Mouse (Mus musculus) gastrocnemius, postnatal 4 days (tissue): ENCODE data around the gene BC051019. TPM values are rescaled to one million over a fixed set of nuclear protein-coding genes. Genes with fewer than 3 reads are reported as not detected.
A peak's percentile ranks its signal among the peaks of the same experiment; 100 is the strongest.

Experiments used
- DNase-seq, 2 experiments: peaks; one replicate each; pipeline ENCODE4 v3.0.0; 2021 to 2022; ENCODE audit warnings: low spot score in 2 of 2, mixed read lengths in 2 of 2
- long read RNA-seq, 2 experiments: library from polyadenylated mRNA; stranded (forward); transcript quantifications; one replicate each; pipeline ENCODE4 v2.0.0; 2021
- total RNA-seq, 2 experiments: library from RNA; stranded (reverse); gene quantifications; 2 replicates each; pipeline ENCODE4 v1.2.3; 2021

The BC051019 gene
- not detected for total RNA-seq
- long read RNA-seq, experiment 1, result 0 reads
- long read RNA-seq, experiment 2, result 0 reads

DNA sequence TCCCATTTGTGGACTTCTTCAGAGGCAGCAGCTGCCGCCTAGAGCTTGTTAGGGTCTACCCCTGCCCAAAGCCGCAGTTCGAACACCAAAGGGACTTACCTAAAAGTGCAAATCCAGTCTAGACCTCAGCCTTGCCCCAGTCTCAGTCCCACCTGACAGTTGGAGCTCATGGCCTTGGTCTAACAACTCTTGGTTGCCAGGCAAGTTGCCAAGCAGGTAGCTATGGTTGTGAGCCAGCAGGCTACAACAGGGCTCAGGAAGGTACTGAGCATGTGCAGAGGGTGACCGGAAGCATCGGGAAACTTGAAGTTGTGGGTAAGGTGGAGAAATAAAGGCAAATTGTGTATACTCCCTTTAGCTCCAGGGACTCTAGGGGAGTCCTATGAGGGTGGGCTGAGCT, at the start of gene BC051019:
Gene BC051019 (minus strand): TSS at position 154 of the 400 bp plus-strand sequence.
- DNase-seq, result no peak

DNA sequence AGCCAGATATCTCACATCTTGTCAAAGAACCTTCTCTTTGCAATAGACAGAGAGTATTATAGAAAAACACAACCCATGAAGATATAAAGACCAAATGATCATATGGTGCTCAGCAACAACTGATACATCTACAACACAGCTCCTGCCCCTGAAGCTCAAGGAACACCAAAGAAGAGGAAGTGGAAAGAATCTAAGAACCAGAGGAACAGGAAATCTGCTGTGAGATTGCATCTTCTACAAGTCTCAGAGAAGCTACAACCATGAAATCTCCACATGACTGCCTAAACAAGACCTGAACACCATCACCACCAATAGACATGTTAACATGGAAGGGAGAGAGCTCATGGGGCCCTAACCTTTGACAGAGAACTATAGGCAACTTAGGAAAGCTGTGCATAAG, 48.6 kb upstream of the BC051019 start:
- DNase-seq, result no peak

DNA sequence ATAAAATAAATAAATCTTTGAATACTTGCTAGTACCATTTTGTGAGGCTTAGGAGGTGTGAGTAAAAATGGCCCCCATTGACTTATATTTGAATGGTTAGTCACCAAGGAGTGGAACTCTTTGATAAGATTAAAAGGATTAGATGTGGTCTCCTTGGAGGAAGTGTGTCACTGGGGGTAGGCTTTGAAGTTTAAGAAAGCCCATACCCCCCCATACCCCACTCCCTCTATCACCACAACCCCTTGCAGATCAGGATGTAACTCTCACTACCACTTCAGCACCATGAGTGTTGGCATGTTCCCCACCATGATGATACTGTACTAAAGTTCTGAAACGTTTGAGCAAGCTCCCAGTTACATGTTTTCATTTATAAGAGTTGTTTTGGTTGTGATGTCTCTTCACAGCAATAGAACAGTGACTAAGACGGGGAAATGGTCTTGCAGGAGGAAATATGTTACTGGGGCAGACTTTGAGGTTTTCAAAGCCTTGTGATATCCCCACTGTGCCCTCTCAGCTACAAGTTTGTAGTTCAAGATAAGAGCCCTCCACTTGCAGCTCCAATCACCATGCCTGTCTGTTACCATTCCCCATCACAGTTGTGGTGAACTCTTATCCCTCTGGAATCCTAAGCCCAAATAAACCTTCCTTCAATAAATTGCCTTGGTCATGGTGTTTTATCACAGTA, 45.2 kb upstream of the BC051019 start:
- no peak for DNase-seq

DNA sequence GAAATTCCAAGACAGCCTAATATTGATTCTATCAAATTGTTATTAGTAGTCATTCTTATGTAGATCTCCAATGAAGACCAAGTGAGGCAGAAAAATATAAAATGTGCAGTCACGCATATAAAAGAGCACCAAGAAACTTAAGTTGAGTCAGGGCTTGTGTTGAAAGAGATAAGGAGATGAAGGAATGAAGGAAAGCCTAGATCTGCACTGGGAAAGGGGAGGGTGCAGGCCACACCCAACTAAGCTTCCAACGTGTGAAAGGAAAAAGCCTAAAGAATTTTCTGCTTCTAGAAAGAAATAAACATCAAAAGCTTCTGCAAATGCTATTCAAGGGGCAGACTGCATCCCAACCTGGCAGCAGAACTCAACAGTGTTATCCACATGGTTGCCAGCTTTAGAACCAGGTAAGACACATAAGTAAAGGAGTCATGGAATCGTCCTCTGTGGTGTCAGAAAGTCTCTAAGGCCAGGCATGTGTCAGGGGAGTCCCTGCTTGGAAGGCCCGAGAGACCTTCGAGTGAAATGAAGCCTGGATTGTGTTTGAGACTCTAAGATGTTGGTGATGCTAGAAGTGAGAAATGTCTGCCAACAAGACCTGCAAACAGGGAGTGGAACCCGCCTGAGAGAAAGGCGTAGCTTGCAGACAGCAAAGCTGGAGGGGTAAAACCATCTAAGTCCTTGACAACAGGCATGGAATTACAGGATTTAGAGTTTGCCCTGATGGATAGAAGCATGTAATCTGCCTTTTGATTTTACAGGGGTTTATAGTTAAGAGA, 44.1 kb upstream of the BC051019 start:
- DNase-seq, result no peak

DNA sequence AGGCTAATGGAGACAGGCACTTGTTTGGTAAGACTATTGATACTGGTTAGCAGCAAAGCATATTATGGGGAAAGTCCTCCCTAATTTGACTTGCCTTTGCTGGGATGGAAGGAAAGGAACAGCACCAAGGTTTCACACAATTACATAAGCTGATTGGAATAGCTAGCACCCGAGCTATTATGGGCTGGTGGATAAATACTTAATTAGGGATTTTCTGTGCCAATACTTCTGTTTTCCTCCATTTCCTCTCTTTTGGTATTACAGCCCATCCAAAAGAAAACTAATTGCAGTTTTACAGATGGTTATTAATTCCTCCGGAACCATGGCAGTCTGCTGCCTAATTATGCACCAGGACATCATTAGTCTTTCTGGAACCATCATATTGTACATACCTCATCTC, 40.4 kb upstream of the BC051019 start:
- DNase-seq, result no peak

DNA sequence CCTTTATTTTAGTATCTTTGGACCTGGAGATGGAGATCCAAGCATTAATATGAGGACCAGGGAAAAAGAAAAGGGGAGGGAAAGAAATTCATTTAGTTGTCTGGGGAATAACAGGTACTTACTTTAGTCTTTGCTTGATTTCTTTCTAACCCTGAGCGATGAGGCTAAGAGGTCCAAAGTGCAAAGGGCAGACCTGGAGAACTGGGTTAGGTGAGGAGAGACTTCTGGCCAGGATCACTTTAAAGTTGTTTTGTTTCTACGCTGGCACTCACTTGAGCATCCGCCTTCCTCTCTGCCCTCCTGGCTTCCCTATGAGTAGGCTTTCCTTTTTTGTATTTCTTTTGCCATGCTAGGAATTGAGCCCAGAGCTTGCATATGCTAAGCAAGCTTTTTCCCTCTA, 32.6 kb upstream of the BC051019 start:
- DNase-seq, result no peak

DNA sequence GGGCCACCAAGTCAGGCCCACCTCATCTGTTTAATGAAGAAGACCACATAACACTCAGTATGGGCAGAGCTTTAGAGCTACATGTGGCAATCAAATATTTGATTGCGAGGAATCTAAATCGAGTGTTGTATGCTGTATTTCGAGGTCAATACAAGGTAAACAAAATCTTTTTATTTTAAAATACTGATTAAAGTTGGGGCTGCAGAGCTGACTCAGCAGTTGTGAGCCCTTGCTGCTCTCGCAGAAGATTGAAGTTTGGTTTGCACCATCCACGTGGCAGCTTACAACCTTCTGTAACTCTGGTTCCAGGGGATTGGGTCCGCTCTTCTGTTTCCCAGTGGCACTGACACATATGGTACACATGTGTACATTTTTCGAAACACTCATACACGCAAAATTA, 30.4 kb upstream of the BC051019 start:
- no peak for DNase-seq

DNA sequence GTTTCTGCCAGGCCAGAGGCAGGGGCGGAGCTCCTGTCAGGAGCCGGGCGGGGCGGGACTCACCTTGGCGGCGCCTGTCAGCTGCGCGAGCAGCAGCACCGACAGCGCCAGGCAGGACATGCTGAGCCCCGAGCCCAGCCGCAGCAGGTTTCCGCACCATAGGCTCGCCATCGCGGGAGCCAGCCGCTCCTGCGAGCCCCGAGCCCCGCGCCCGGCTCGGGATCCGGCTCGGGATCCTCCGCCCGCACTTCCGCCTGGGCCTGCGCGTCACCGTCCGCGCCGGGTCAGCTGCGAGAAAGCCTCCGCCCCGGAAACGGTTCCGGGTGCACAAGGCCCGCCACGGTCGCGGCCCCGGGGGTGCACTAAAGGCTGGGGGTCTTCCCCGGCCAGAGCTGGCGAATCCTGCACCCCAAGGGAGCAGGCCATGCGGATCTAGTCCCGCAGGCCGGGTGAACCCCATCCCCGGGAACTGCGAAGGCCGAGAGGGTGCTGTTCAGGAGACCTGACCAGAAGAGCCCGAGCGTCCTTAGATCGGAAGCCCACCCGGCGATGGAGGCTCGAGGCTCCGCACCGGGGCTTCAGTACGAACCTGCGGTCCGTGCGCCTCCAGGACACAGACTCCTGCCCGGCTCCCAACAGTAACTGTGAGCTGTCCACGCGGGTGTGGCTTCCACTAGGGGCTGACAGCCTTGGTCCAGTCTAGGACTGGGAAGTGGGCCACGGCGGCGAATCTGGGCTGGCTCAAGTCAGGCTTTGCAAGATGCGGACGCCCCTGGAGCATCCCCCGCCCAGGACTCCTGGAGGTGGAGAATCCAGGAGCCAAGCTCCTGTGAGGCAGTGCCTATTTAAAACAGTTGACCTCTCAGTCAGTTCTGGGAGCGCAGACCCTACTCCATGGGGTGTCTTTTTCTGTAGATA, 28.6 kb upstream of the BC051019 start, which contains the start of gene Tmem9b:
Gene Tmem9b (minus strand): TSS at position 868 of the 918 bp plus-strand sequence.
- peak; percentile 78 to 82 for DNase-seq

DNA sequence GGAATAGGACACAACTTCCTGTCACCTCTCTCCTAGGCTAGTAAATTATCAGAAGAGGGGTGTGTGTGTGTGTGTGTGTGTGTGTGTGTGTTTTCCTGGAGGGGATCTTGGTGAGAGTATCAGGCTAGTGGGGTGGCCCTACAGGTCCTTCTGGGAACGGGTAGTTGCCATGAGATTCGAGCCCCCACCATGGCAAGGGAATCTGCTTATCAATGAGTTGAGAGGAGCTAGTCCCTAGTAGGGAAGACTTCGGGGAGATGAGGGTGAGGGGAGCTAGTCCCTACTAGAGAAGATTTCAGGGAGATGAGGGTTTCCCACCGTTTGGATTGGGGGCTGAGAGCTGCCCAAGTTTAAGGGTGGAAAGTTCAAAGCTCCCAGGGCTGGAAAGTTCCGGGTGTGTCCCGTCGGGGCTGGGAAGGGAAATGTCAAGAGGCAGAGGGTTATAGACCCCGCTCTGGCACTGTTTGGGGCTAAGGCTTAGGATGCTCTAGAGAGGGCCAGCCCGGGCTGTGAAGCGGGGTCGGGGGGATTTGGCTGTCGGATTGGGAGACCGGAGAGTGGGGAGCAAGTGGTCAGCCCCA, 27.9 kb upstream of the BC051019 start:
- DNase-seq, result no peak

DNA sequence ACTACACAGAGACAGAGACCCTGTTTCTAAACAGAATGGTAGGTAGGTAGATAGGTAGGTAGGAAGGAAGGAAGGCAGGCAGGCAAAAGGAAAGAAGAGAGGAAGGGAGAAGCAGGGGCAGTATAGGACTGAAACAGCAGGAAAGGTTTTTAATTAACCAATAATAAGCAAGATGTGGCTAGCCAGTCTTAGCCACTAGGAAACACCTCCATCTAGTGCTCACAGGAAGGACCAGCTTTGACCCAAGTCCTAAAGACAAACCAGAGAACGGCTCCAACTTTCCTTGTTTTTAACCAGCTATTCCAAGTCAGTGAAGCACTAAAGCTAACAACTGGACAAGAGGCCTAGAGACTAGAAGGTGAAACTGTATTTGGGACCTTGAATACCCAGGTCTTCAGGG, 24.1 kb upstream of the BC051019 start:
- DNase-seq, result no peak

DNA sequence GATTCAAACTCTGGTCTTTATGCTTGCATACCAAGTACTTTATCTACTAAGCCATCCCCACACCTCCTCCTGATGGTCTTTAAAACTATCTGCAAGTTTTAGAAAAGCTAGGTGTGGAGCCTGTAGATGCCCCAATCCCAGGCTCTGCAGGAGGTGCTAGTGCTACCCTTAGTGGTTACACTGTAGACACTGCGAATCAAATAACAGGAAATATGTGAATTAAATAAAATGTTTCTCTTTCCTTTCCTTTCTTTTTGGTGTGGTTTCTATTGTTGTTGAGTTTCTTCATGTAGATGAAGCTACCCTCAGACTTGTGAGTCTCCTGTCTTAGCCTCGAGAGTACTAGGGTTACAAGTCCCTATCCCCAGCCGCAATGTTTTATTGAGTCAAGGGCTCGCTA, 18.1 kb upstream of the BC051019 start:
- no peak for DNase-seq

DNA sequence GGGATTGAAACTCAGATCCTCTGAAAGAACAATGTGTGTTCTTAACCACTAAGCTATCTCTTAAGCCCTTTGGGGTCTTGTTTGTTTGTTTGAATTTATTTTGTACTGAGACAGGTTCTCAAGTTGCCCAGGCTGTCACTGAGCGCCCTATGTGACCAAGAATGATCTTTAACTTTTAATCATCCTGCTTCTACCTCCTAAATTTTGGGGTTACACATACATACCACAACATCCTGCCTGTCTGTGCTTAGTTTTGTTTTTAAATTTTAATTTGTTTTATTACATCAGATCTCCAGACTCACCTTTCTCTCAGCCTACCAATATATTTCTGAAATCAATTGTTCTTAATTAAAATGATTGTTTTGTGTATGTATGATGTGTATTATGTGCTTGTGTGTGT, 17.4 kb upstream of the BC051019 start:
- no peak for DNase-seq

DNA sequence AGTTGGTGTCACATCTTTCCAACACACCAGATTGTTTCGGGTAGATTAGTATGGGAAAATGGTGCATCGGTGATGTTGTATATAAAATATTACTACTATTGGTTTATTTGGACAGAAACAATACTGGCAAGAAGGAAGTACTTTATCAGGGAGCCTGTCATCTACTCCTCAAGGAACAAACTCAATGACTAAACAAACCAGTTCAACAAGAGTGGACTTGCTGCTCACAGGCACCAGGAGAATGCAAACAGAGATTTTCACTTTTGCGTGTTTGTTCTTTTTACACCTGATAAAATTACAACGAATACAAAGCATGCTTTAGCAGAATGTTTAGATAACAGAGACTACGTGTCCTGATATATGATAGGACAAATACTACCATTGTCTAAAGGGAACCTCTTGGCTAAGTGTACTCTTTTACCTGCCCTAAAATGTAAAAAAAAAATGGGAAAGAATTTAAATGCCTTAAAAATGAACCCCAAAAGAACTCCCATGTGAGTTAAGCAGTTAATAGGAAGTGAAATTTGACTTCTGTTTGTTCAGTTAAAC, 16.2 kb upstream of the BC051019 start:
- no peak for DNase-seq

DNA sequence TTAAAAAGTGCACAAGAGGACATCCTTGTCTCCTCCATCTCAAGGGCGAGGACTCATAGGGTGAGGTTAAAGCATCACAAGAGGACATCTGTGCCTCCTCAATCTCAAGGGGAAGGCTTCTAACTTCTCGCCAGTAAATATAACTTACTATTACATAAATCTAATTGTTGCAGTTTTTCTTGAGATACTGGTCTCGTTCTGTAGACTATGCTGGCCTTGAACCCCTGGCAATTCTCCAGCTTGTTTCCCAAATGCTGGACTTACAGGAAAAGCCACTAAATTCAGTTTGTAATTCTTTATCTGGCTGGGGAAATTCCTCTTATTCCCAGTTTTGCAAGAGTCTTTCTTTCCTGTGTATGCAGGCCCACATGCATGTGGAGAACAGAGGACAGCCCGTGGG, 11.2 kb upstream of the BC051019 start:
- no peak for DNase-seq

DNA sequence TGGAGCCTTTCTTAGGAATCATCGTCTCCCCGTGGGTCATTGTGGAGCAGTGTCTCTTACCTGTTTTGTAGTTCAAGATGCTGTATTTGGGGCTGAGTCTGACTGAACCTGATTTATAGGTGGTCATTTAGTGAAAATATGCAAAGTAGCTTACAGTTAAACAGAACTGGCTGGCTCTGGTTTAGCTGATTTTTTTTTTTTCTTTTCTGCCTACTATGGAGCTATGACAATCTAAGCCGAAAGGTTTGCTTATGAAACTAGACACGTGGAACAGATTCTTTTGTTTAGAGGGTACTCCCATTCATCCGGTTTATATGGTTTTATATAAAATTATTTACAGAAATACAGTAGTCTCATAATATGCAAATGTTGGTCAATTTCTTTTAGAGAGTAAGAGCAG, 8.0 kb upstream of the BC051019 start, which contains the start of gene Ascl3:
Gene Ascl3 (minus strand): TSS at position 101 of the 400 bp plus-strand sequence.
- DNase-seq, result no peak

DNA sequence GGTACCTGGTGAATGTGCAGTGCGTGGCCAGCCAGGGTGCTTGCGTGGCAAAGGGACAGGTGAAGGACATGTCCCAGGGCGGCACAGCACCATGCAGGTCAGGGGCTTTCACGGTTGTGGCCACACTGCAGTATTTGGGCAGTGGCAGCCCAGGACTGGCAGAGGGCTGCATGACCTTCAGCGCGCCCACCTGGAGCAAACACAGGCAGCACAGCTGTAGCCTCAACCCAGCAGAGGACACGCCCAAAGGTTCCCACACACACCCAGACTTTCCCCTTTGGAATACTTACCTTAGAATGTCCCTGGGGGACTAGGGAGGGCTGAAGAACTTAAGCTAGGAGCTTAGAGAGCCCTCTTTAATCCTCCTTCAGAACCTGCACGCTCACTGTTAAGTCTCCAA, 536 bp downstream of the BC051019 start:
- DNase-seq, result no peak

DNA sequence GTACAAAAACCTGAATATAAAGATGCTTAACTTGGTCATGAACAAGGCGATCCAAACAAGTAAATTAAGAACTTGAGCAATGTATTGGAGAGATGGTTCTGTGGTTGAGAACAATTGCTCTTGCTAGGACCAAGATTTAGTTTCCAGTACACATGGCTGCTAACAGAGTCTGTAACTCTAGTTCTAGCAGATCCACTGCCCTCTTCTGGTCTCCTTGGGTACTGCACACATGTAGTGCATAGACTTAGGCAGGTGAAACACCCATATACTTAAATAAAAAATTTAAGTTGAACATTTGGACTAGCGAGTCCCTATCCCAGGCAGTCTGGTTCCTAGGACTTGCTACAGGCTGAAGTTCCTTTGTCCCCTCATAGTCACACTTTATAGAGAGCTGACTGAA, 1.0 kb downstream of the BC051019 start:
- DNase-seq, result no peak

DNA sequence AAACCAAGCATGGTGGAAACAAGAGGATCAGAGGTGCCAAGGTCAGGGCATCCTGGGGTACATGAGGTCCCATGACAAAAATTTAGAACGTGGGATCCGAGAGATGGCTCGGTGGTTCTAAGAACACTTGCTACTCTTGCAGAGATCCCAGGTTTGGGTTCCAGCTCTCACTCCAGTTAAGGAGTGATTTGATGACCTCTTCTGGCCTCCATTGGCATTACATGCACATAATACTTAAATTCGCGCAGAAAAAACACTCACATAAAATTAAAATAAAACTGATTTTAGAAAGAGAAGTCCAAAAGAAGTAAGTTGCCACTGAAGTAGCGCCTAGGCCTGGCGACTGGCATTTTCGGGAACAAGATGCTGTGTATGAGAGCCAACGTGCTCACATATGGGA, 4.4 kb downstream of the BC051019 start:
- DNase-seq, result peak in 1 of 2 experiments; percentile 35

DNA sequence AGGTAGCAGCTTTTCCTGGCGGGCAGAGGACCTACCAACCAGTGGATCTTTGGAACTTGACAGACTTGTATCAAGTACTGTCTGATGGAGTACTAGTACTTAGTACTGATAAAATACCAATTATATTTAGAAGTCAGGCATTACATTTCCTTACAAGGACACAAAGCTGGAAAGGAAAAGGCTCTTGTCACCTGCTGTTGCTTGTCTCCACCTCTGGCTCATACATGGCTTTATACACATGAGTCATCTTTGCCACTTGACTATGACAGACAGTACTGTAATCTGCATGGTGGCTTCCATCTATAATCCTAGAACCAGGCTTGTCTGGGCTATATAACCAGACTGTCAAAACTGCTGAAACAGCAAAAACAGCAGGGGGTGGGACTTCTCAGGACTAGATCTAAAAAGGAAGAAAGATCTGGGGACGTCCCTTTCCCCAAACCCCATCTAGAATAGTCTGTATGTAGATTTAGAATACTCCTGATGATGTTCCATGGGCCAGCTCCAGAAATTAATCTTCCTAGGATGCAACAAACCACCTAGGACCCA, 10.1 kb downstream of the BC051019 start:
- no peak for DNase-seq

DNA sequence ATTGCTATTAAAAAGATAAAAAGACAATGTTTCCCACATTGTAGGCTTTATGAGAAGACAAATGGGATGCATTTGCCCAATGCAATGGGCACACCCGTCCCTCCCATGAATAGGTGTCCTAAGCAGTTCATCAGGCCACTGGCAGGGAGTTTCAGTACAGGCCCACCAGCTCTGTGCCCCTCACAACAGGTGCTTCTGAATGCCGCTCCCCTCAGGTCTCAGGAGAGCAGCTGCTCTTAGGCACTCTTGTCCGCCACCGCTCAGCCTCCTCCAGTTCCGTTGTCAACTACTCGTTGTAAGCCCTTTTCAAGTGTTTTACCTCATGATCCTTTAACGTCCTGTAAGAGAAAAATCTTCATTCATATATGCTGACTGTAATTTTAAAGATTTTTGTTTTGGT, 11.5 kb downstream of the BC051019 start:
- no peak for DNase-seq

DNA sequence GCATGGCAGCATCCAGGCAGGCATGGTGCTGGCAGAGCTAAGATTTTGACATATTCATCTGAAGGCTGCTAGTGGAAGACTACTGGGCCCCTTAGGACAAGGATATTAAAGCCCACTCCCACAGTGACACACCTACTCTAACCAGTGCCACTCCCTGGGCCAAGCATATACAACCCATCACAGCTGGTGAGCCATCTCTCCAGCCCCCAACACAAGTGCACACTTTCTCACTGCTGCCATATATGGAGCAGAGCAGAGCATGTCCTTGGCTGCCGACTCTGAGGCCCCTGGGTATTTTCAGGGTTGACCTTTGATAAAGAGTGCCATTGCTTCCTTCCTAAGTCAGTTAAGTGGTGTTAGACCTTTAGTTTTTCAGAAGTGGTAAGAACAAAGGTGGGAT, 13.6 kb downstream of the BC051019 start:
- DNase-seq, result no peak
